Mouse (Mus musculus) cerebellum, adult 2 months (tissue): ENCODE data around the gene Evi5l.

Experiments used
- CTCF ChIP-seq: fragments of 200-500 bp; IDR thresholded peaks from 2 replicates; pipeline ENCODE4 v1.5.1; 2011; ENCODE audit warnings: low read depth, mild to moderate bottlenecking, control low read depth, low read length, moderate library complexity, borderline replicate concordance; ENCODE audit not compliant: insufficient read depth
- POLR2A ChIP-seq: fragments of 200-500 bp; IDR thresholded peaks from 2 replicates; pipeline ENCODE4 v1.6.1; 2011; ENCODE audit warnings: low read length, control low read depth, borderline replicate concordance; ENCODE audit not compliant: insufficient read depth

DNA sequence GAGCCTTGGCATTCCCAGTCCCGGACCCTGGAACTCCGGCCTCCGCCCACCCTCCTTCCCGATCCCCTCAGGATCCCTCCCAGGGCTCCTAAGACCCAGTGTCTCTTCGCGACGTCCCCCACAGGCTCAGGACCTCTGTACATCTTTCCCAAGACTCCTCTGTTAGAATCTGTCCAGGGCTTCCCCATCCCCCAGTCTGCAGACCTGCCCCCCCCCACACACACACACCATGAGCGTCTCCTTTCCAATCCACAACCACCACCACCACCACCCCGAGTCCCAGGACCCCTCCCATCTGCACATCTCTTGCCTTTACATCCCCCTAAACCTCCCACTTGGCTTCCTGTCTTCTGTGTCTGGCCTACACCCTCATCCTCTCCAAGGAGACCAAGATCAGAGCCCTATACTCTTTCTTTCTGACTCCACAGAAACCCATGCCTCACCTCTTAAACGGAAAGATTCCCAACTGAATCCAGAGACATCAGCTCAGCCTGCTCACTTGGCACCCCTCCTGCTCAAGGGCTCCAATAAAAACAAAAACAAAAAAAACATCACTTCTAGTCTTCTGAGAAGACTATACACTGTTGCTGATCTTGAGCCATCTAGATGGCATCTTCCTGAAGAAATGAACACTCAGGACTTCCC lies 636 bp downstream of the Evi5l start:
- TF ChIP-seq CTCF (no peak), POLR2A (no peak)
